Mouse (Mus musculus) hindbrain, postnatal 0 days (tissue): ENCODE data around the gene Magi2. TPM values are rescaled to one million over a fixed set of nuclear protein-coding genes. Genes with fewer than 3 reads are reported as not detected.
A peak's percentile ranks its signal among the peaks of the same experiment; 100 is the strongest.

Experiments used
- ATAC-seq: fragments of 200-750 bp; cut with Nextera tagmentation; 2 replicates; pipeline ENCODE4 v1.8.0; 2017; ENCODE audit warnings: mild to moderate bottlenecking, moderate TSS enrichment, moderate library complexity
- DNase-seq: peaks from one replicate; pipeline ENCODE4 v3.0.0-alpha.2; 2015; ENCODE audit warnings: low spot score
- H3K27ac ChIP-seq: fragments of 300-500 bp; sonication (generic); 2 replicates; pipeline ENCODE4 v1.5.1; 2014; ENCODE audit warnings: mild to moderate bottlenecking
- H3K27me3 ChIP-seq: fragments of 300-500 bp; sonication (generic); 2 replicates; pipeline ENCODE4 v1.6.1; 2014; ENCODE audit warnings: low read length, mixed read lengths; ENCODE audit not compliant: insufficient read depth
- H3K36me3 ChIP-seq: fragments of 300-500 bp; sonication (generic); 2 replicates; pipeline ENCODE4 v1.6.1; 2014; ENCODE audit warnings: low read length, mixed read lengths; ENCODE audit not compliant: insufficient read depth
- H3K4me1 ChIP-seq: fragments of 300-500 bp; sonication (generic); 2 replicates; pipeline ENCODE4 v1.6.1; 2014; ENCODE audit warnings: antibody characterized with exemption, low read length, mixed read lengths; ENCODE audit not compliant: insufficient read depth
- H3K4me2 ChIP-seq: fragments of 300-500 bp; sonication (generic); 2 replicates; pipeline ENCODE4 v1.6.1; 2014; ENCODE audit warnings: low read depth, mild to moderate bottlenecking, low read length, moderate library complexity, mixed read lengths
- H3K4me3 ChIP-seq: fragments of 300-500 bp; sonication (generic); 2 replicates; pipeline ENCODE4 v1.5.1; 2014; ENCODE audit warnings: low read length
- H3K9ac ChIP-seq: fragments of 300-500 bp; sonication (generic); replicated peaks from 2 replicates; pipeline ENCODE4 v1.6.1; 2014; ENCODE audit warnings: mild to moderate bottlenecking, low read length, moderate library complexity, mixed read lengths
- H3K9me3 ChIP-seq: fragments of 300-500 bp; sonication (generic); 2 replicates; pipeline ENCODE4 v1.6.1; 2016; ENCODE audit warnings: low read length, mixed read lengths
- CTCF ChIP-seq: IDR thresholded peaks from 2 replicates; pipeline ENCODE4 v1.5.1; 2016; ENCODE audit warnings: antibody characterized with exemption, control low read depth, low read depth
- WGBS: fragments of 180-500 bp; shearing (Covaris S2); extraction: QIAGEN DNeasy Blood & Tissue Kit; methylation state at CpG from one replicate; pipeline ENCODE4 v1.1.7; 2014; 5-methylcytosine and 5-hydroxymethylcytosine counted together
- polyA plus RNA-seq: library from polyadenylated mRNA; unstranded; fragments of >200 nt; fragmentation: Nextera tagmentation; extraction: Ambion mirVana; gene quantifications from 2 replicates; pipeline ENCODE4 v1.2.1, GENCODE M21; 2015
- total RNA-seq: library from RNA; depleted of rRNA; stranded (reverse); fragments of >200 nt; gene quantifications from 2 replicates; pipeline ENCODE4 v1.2.3, GENCODE M21; 2014

Magi2 gene
- total and polyA plus RNA-seq, 2 experiments from 2014 or later: 17.3 to 45.5 TPM

- ATAC-seq (no peak), DNase-seq (no peak)
- no peaks in the 10 kb centered on the region for H3K27me3 ChIP-seq
- no peak for TF ChIP-seq CTCF
- no peak overlapping the region for H3K4me2 ChIP-seq
- no peak overlapping the region for H3K9ac ChIP-seq
- H3K4me3 ChIP-seq: no peak overlapping the region
- H3K27ac ChIP-seq: no peak overlapping the region
- no peaks in the 10 kb centered on the region for H3K36me3 ChIP-seq
- no peaks in the 10 kb centered on the region for H3K4me1 ChIP-seq
- H3K9me3 ChIP-seq: no peaks in the 10 kb centered on the region
Observed at GRCm38 (mm10) chr5:20675163-20675665, 1448.4 kb downstream of the Magi2 start.

GRCm38 (mm10) chr5:20676193-20676871, 1449.5 kb downstream of the Magi2 start:
- Histone ChIP-seq H3K9ac (no peak overlapping the region), H3K4me1 (no peaks in the 10 kb centered on the region), H3K4me2 (no peak overlapping the region), H3K4me3 (no peak overlapping the region), H3K36me3 (no peaks in the 10 kb centered on the region), H3K27me3 (no peaks in the 10 kb centered on the region), H3K9me3 (no peaks in the 10 kb centered on the region), H3K27ac (peak overlapping the region; percentile 59; the same call in 1 of the 2 replicates)
- TF ChIP-seq CTCF: no peak
- DNase-seq: peak; percentile 64
- ATAC-seq: peak; percentile 77
- 9% methylated on average over 7 of the region's 7 CpGs for WGBS

GRCm38 (mm10) chr5:20677246-20677645, 1450.4 kb downstream of the Magi2 start:
- no peak for TF ChIP-seq CTCF
- no peak overlapping the region for H3K4me2 ChIP-seq
- DNase-seq (no peak), ATAC-seq (no peak)
- 52% methylated on average over 3 of the region's 3 CpGs for WGBS
- H3K4me1 ChIP-seq: no peaks in the 10 kb centered on the region
- no peaks in the 10 kb centered on the region for H3K27me3 ChIP-seq
- peak overlapping the region; percentile 32; the same call in 1 of the 2 replicates for H3K27ac ChIP-seq
- no peak overlapping the region for H3K4me3 ChIP-seq
- H3K9ac ChIP-seq: no peak overlapping the region
- no peaks in the 10 kb centered on the region for H3K36me3 ChIP-seq
- no peaks in the 10 kb centered on the region for H3K9me3 ChIP-seq

GRCm38 (mm10) chr5:20678573-20678972, 1451.7 kb downstream of the Magi2 start:
- H3K9me3 ChIP-seq: no peaks in the 10 kb centered on the region
- no peak for ATAC-seq

GRCm38 (mm10) chr5:20679920-20680319, 1453.1 kb downstream of the Magi2 start:
- H3K27me3 ChIP-seq: no peaks in the 10 kb centered on the region
- TF ChIP-seq CTCF: no peak
- 91% methylated on average over 6 of the region's 6 CpGs for WGBS

More at GRCm38 (mm10) chr5:20678573-20678972, 1451.7 kb downstream of the Magi2 start:
- H3K36me3 ChIP-seq: no peaks in the 10 kb centered on the region
- H3K9ac ChIP-seq: no peak overlapping the region
- TF ChIP-seq CTCF: no peak
- H3K27ac ChIP-seq: no peak overlapping the region
- no peaks in the 10 kb centered on the region for H3K27me3 ChIP-seq
- H3K4me3 ChIP-seq: no peak overlapping the region
- no peak for DNase-seq
- no peaks in the 10 kb centered on the region for H3K4me1 ChIP-seq
- 71% methylated on average over 3 of the region's 3 CpGs for WGBS
- H3K4me2 ChIP-seq: no peak overlapping the region

GRCm38 (mm10) chr5:20680833-20681530, 1454.1 kb downstream of the Magi2 start:
- Histone ChIP-seq H3K4me2 (no peak overlapping the region), H3K4me3 (no peak overlapping the region), H3K9me3 (no peaks in the 10 kb centered on the region), H3K9ac (no peak overlapping the region), H3K27me3 (no peaks in the 10 kb centered on the region), H3K4me1 (no peaks in the 10 kb centered on the region), H3K36me3 (no peaks in the 10 kb centered on the region), H3K27ac (no peak overlapping the region)
- ATAC-seq (no peak), DNase-seq (no peak)
- TF ChIP-seq CTCF: no peak
- WGBS: 81% methylated on average over 15 of the region's 15 CpGs

More at GRCm38 (mm10) chr5:20679920-20680319, 1453.1 kb downstream of the Magi2 start:
- H3K4me3 ChIP-seq: no peak overlapping the region
- no peak overlapping the region for H3K4me2 ChIP-seq
- no peak overlapping the region for H3K9ac ChIP-seq
- no peak for DNase-seq
- no peaks in the 10 kb centered on the region for H3K36me3 ChIP-seq
- no peaks in the 10 kb centered on the region for H3K9me3 ChIP-seq
- ATAC-seq: no peak
- no peaks in the 10 kb centered on the region for H3K4me1 ChIP-seq
- H3K27ac ChIP-seq: no peak overlapping the region
